Mouse (Mus musculus) cerebellum, adult 2 months (tissue): ENCODE results near the gene Top2a.

ENCODE experiments used
- CTCF ChIP-seq: fragments of 200-500 bp; IDR thresholded peaks from 2 replicates; pipeline ENCODE4 v1.5.1; 2011; ENCODE audit warnings: low read depth, mild to moderate bottlenecking, control low read depth, low read length, moderate library complexity, borderline replicate concordance; ENCODE audit not compliant: insufficient read depth
- POLR2A ChIP-seq: fragments of 200-500 bp; IDR thresholded peaks from 2 replicates; pipeline ENCODE4 v1.6.1; 2011; ENCODE audit warnings: low read length, control low read depth, borderline replicate concordance; ENCODE audit not compliant: insufficient read depth

DNA sequence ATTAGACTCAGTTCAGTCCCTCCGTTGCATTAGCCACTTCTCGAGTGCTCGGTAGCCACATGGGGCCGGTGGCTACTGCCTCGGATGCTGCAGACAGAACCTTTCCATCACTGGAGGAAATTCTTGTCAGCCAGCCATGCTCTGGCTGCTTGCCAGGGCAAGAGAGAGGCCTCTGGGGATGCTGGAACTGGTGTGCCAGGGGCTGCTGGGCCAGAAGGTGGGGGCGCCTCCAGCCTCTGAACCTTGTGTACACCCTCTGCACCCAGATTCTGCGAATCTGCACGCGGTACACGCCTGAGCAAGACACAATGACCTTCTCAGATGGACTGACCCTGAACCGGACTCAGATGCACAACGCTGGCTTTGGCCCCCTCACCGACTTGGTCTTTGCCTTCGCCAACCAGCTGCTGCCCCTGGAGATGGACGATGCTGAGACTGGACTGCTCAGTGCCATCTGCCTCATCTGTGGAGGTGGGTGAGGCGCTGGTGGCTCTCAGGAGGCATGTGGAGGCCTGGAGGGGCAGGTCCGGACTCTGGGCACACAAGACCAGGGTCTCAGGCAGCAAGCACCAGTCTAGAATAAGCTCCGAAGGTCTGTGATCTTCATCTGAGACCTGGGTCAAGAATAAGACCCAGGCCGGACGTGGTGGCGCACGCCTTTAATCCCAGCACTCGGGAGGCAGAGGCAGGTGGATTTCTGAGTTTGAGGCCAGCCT, 52.5 kb downstream of the Top2a start:
- TF ChIP-seq CTCF (no peak), POLR2A (no peak)
